Mouse (Mus musculus) spleen, adult 2 months (tissue): ENCODE data around the gene Rnf216. TPM values are rescaled to one million over a fixed set of nuclear protein-coding genes. Genes with fewer than 3 reads are reported as not detected.
A peak's percentile ranks its signal among the peaks of the same experiment; 100 is the strongest.

ENCODE experiments used
- DNase-seq, 2 experiments: peaks; one replicate each; pipeline versions ENCODE4 v3.0.0 to v3.0.0-alpha.2; 2012 to 2021; ENCODE audit warnings: low spot score in 2 of 2, low read depth in 1 of 2
- H3K27ac ChIP-seq: fragments of 200-500 bp; 2 replicates; pipeline ENCODE4 v1.5.1; 2012; ENCODE audit warnings: low read length, inconsistent platforms; ENCODE audit not compliant: insufficient read depth
- H3K27me3 ChIP-seq: fragments of 200-500 bp; 2 replicates; pipeline ENCODE4 v1.6.1; 2012; ENCODE audit warnings: mild to moderate bottlenecking, moderate library complexity, low read length, inconsistent platforms; ENCODE audit not compliant: control insufficient read depth, insufficient read depth
- H3K36me3 ChIP-seq: fragments of 200-500 bp; 2 replicates; pipeline ENCODE4 v1.6.1; 2012; ENCODE audit warnings: mild to moderate bottlenecking, low read length, inconsistent platforms; ENCODE audit not compliant: control insufficient read depth, insufficient read depth
- H3K4me1 ChIP-seq: fragments of 200-500 bp; 2 replicates; pipeline ENCODE4 v1.6.1; 2011; ENCODE audit warnings: inconsistent platforms; ENCODE audit not compliant: control insufficient read depth, insufficient read depth, insufficient read length
- H3K4me3 ChIP-seq: fragments of 200-500 bp; 2 replicates; pipeline ENCODE4 v1.5.1; 2011; ENCODE audit warnings: mild to moderate bottlenecking, inconsistent platforms; ENCODE audit not compliant: insufficient read depth, insufficient read length; ENCODE audit errors: extremely low read depth
- CTCF ChIP-seq: fragments of 200-500 bp; IDR thresholded peaks from 2 replicates; pipeline ENCODE4 v1.5.1; 2011; ENCODE audit warnings: mild to moderate bottlenecking, inconsistent platforms; ENCODE audit not compliant: insufficient read depth, insufficient read length, insufficient replicate concordance; ENCODE audit errors: extremely low read depth
- POLR2A ChIP-seq: fragments of 200-500 bp; IDR thresholded peaks from 2 replicates; pipeline ENCODE4 v1.6.1; 2011; ENCODE audit warnings: low read depth, low read length, inconsistent platforms
- WGBS: fragments of 180-500 bp; shearing (Covaris S2); methylation state at CpG from one replicate; pipeline ENCODE4 v1.1.7; 2018; 5-methylcytosine and 5-hydroxymethylcytosine counted together
- polyA plus RNA-seq: library from polyadenylated mRNA; depleted of rRNA; stranded (reverse); fragments of >200 nt; gene quantifications from 2 replicates; pipeline ENCODE4 v1.2.3, GENCODE M21; 2012

The Rnf216 gene
- polyA plus RNA-seq, 1 experiment = 25.9 TPM

- Histone ChIP-seq H3K36me3 (no peaks in the 10 kb centered on the region; the same call in 1 of the 2 replicates), H3K27me3 (no peaks in the 10 kb centered on the region), H3K4me1 (peaks cover 6% of the 10 kb centered on the region; the same call in 1 of the 2 replicates), H3K27ac (no peak overlapping the region), H3K4me3 (no peak overlapping the region)
- WGBS = 78% methylated on average over 3 of the region's 3 CpGs
- DNase-seq = no peak
- no peak for TF ChIP-seq CTCF
- TF ChIP-seq POLR2A = no peak
Measured at GRCm38 (mm10) chr5:143106842-143107241, 6.0 kb downstream of the Rnf216 start.

GRCm38 (mm10) chr5:143103231-143103630 is 9.6 kb downstream of the Rnf216 start:
- no peak overlapping the region for H3K27ac ChIP-seq
- H3K36me3 ChIP-seq = no peaks in the 10 kb centered on the region; the same call in 1 of the 2 replicates
- no peak for TF ChIP-seq POLR2A
- TF ChIP-seq CTCF = no peak
- DNase-seq = no peak
- H3K4me3 ChIP-seq = no peak overlapping the region
- 96% methylated on average over 2 of the region's 2 CpGs for WGBS
- no peaks in the 10 kb centered on the region for H3K27me3 ChIP-seq
- no peaks in the 10 kb centered on the region for H3K4me1 ChIP-seq

GRCm38 (mm10) chr5:143101626-143102025 is 11.2 kb downstream of the Rnf216 start:
- no peak overlapping the region for H3K27ac ChIP-seq
- no peak for TF ChIP-seq POLR2A
- 92% methylated on average over 1 of the region's 1 CpGs for WGBS
- H3K4me3 ChIP-seq = no peak overlapping the region
- no peaks in the 10 kb centered on the region; the same call in 1 of the 2 replicates for H3K36me3 ChIP-seq
- no peak for DNase-seq
- H3K27me3 ChIP-seq = no peaks in the 10 kb centered on the region
- H3K4me1 ChIP-seq = no peaks in the 10 kb centered on the region

GRCm38 (mm10) chr5:143095256-143095655 is 17.5 kb downstream of the Rnf216 start:
- DNase-seq = no peak
- Histone ChIP-seq H3K4me3 (no peak overlapping the region), H3K4me1 (no peaks in the 10 kb centered on the region), H3K27me3 (no peaks in the 10 kb centered on the region), H3K27ac (no peak overlapping the region), H3K36me3 (peaks cover 6% of the 10 kb centered on the region)
- TF ChIP-seq POLR2A (no peak), CTCF (no peak)
- 93% methylated on average over 7 of the region's 7 CpGs for WGBS

GRCm38 (mm10) chr5:143092891-143093290 is 19.9 kb downstream of the Rnf216 start:
- Histone ChIP-seq H3K4me1 (no peaks in the 10 kb centered on the region), H3K4me3 (no peak overlapping the region), H3K27me3 (no peaks in the 10 kb centered on the region), H3K27ac (no peak overlapping the region), H3K36me3 (peaks cover 19% of the 10 kb centered on the region)
- DNase-seq = no peak
- WGBS = 82% methylated on average over 3 of the region's 3 CpGs
- TF ChIP-seq CTCF (no peak), POLR2A (no peak)

GRCm38 (mm10) chr5:143084898-143085297 is 27.9 kb downstream of the Rnf216 start:
- peak in 1 of 2 experiments; percentile 11 for DNase-seq
- H3K36me3 ChIP-seq = peaks cover 34% of the 10 kb centered on the region
- H3K4me1 ChIP-seq = no peaks in the 10 kb centered on the region
- TF ChIP-seq CTCF (peak; percentile 29; the same call in 1 of the 2 replicates), POLR2A (no peak)
- no peak overlapping the region for H3K27ac ChIP-seq
- 75% methylated on average over 4 of the region's 4 CpGs for WGBS
- H3K4me3 ChIP-seq = no peak overlapping the region
- no peaks in the 10 kb centered on the region for H3K27me3 ChIP-seq

- WGBS = 83% methylated on average over 1 of the region's 1 CpGs
- no peak for DNase-seq
- Histone ChIP-seq H3K4me1 (no peaks in the 10 kb centered on the region), H3K27ac (no peak overlapping the region), H3K36me3 (peaks cover 31% of the 10 kb centered on the region), H3K4me3 (no peak overlapping the region), H3K27me3 (no peaks in the 10 kb centered on the region)
- TF ChIP-seq CTCF (no peak), POLR2A (no peak)
Measured at GRCm38 (mm10) chr5:143079806-143080205, 33.0 kb downstream of the Rnf216 start.
